15 mouse cellular contexts compared by ENCODE assay signal in the genomic region with DNA sequence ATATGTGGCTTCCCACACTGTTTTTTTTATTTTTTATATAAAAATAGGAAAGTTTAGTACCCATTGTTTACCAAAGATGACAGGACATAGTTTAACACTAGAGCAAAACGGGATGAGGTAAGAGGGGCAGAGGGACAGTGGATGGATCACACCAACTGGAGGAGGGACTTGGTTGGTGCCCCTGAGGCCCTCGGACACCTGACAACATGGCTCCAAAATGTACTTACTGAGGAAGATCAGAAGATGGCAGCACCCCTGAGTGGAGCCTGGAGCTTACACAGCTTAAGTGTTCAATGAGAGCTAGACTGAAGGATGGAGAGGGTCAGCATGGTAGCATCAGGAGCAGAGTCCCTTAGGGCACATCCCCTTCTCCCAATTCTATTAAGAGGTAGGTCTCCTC.
"Had no signal": no experiment of that assay in that cellular context is flagged by ENCODE, and none has a peak within 500 bp of the region (broad histone marks: within the 10 kb centered on the region; RNA-seq: fewer than 3 reads in every experiment).

No protein-coding gene starts in this region.

- H3K27me3 ChIP-seq: limb, embryonic 13.5 days; liver, embryonic 13.5 days had no signal

- H3K4me2 ChIP-seq: limb, embryonic 13.5 days; liver, embryonic 13.5 days; lung, embryonic 14.5 days had no signal

- DNase-seq: kidney, adult 8-10 months; layer of hippocampus, adult 9-11 months; layer of hippocampus, postnatal 36 days; liver, embryonic 13.5 days; lung, embryonic 14.5 days; lung, postnatal 10 days; lung, postnatal 4 days; right cerebral cortex, adult 18-20 months; right cerebral cortex, postnatal 25 days; thymus, postnatal 36 days had no signal

- ATAC-seq: intestine, postnatal 0 days; midbrain, embryonic 16.5 days had no signal

- H3K9me3 ChIP-seq: limb, embryonic 13.5 days; midbrain, embryonic 10.5 days had no signal

- H3K9ac ChIP-seq: limb, embryonic 13.5 days; liver, embryonic 13.5 days; lung, embryonic 14.5 days had no signal

- H3K36me3 ChIP-seq: limb, embryonic 13.5 days; liver, embryonic 13.5 days; midbrain, embryonic 10.5 days had no signal

- H3K27ac ChIP-seq: kidney, postnatal 0 days; limb, embryonic 13.5 days; liver, embryonic 13.5 days; midbrain, embryonic 10.5 days had no signal

- H3K4me1 ChIP-seq: limb, embryonic 13.5 days; midbrain, embryonic 10.5 days had no signal

- H3K4me3 ChIP-seq: limb, embryonic 13.5 days; liver, embryonic 13.5 days; midbrain, embryonic 10.5 days had no signal
